Mouse (Mus musculus): ENCODE results near the gene Garnl3.

Garnl3 gene

DNA sequence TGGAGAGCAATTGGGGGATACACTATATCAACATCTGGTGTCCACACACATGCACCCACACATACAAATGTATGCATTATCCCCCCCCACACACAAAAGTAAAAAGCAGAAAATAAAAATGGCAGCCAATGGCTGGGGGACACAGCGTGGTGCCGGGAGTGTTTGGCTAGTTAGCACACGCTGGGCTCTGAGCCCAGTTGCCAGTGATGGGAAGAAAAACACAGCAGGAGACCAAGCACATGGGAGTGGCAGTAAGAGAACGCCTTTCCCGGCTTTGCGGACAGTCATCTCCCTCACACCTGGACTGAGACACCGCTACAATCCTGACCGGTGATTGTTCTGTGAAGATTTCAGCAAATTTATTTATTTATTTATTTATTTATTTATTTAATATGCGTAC, 160.2 kb downstream of the Garnl3 start:
- DNase-seq (ENCODE audit: low spot score in 2 of 2), result no peak

DNA sequence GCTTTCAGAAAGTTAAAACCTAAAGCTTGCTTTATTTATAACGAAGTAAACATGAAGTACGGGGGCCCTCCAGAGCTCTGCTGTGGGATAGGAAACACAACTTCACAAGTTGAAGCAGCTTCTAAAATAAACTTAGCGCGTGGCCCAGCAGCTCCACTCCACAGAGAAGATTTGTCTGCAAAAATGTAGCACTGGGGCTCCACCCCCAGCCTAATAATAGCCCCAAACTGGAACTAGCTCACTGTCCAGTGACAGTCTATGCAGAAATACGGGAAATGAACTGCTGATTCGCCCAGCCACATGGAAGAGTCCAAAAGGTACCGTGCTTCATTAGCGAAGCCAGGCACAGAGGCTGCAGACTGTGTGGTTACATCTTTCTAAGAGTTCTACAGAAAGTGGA, 162.1 kb downstream of the Garnl3 start:
- DNase-seq (ENCODE audit: low spot score in 2 of 2), result peak in 1 of 2 experiments; percentile 60

DNA sequence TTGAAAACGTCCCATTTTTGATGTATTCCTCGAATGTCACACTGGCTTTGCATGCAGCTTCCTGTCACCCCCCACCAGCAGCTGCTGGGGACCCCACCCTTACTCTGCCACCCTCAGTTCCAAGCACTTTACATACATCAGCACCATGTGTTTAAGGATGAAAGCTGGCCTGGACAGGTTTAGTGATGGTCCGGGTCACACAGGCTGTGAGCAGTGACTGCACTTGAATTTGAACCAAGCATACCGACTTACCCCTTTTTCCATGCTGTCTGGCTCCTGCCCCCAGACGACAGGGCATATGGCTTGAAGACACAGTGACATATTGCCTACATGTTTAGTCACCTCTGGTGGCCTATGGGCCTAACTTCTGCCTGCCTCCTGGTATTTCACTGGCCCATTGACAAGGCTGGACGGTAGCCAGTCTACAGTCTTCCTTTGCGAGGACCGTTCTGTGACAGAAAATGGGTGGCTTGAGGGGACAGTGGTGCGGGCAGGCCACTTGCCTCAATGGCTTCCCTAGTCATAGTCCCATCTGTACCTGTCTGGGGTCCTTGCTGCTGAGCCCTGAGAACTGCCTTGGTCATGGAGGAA, 163.3 kb downstream of the Garnl3 start:
- DNase-seq (ENCODE audit: low spot score in 2 of 2), result no peak

DNA sequence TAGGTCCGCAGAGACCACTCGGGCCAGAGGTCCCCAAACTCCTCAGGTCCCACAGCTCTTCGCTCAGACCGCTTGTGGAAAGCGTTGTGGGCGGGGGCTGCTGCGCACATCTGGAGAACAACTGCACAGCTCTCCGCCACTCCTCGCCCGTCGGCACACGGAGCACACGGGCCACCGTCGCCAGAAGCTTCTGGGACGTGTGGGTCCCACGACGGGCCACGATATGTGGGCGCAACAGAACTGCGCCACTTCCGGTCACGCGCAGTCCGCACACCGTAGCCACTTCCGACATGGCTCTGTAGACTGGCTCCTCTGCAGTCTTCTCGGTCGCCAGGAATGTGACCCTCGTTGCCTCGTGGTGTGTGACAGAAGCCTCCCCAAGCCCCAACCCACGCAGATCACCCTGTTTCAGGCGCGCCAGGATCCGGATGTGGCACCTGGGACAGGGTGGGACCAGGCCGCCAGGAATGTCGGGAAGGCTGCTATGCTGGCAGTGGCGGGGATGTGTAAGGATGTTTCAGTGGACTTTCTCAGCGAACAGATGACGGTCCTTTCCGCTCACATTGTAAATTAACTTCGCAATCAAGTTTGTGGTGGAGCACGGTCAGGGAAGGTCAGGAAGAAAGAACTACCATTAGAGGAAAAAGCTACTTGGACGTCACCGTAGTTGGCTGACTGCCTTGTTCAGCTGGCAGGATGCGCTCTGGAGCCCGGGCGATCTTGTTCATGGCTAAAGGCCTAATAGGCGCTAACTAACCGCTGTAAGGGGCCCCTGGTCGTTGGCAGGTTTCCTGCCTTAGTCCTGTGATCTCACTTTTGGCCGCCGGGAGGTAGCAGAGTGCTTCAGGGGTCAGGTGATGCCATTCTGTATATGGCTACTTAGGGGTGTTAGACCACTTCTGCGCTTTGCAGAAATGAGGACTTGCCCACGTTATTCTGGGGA, 164.5 kb downstream of the Garnl3 start:
- DNase-seq (ENCODE audit: low spot score in 2 of 2), result peak; percentile 87

DNA sequence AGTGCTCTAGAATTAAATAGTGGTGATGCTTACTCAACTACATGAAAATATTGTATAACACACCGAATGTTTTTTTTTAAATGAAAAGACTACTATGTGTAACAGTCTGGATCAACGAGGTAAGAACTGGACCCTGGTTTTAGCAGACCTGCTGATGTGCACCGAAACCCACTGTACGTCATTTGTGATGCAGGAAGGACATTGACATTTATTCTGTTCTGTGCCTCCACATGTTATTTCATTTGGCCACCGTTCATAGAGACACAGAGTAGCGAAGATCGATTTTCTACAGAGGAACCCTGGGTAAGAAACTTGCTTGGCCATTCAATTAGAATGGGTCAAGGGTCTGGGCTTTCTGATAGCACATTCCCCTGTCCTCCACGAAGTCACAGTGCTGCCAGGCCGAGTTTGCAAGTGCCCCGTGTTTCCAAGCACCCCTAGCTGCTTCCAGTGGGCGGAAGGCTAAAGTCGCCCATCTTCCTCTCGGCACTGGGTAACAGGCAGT, 165.2 kb downstream of the Garnl3 start:
- DNase-seq (ENCODE audit: low spot score in 2 of 2), result no peak

DNA sequence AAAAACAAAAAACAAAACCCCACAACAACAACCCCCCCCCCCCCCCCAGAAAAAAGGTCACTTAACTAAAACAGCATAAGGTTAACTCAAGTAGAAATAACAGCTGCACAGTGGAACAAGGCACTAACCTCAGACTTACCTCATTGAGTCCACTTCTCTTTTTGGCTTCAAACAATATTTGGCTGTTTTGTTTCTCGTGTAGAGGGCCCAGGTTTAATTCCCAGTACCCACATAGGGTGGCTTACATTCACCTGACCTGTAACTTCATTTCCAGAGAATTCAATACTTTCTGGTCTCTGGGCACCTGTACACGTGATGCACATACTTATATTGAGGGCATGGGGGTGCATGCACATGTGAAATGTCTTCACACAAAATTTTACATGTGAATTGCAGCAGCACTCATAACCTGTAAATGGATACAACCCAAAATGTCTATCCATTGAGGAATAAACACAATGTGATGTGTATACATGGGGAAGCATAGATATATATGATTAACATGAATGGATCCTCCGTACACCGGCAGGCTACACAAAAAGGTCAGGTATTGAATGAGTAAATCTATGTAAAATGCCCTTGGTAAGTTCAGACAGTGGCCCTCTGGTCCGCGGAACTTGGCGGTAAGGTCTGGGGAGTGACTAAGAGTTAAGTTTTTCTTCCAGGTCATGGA, 165.8 kb downstream of the Garnl3 start:
- no peak for DNase-seq (ENCODE audit: low spot score in 2 of 2)

DNA sequence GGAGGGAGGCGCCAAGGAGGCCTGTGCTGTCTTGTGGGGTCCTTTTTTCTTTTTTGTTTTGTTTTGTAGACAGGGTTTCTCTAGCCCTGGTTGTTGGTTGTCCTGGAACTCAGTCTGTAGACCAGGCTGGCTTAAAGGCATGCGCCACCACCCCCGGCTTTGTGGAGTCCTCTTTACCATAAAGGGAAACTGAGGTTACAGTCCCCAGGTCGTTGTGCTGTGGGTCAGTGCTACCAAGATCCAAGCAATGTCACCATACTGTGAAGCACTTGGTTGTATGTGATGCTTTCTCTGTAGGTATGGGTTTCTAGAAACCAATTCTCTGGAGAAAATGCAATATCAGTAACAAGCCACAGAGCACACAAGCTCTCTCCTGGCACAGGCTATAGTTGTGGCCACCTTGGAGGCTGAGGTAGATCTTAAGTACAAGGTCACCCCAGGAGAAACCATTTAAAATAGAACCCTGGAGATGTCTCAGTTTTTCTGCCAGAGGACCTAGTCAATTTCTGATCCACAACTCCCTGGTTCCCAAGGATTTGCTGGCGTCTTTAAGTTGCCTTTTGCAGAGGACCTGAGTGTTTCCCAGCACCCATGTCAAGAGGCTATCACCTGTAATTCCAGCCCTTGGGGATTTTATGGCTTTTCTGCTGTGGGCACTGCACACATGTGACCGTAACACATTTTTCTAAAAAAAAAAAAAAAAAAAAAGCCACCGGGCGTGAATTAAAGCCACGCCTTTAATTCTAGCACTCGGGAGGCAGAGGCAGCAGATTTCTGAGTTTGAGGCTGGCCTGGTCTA, 166.6 kb downstream of the Garnl3 start:
- DNase-seq (ENCODE audit: low spot score in 2 of 2), result no peak

DNA sequence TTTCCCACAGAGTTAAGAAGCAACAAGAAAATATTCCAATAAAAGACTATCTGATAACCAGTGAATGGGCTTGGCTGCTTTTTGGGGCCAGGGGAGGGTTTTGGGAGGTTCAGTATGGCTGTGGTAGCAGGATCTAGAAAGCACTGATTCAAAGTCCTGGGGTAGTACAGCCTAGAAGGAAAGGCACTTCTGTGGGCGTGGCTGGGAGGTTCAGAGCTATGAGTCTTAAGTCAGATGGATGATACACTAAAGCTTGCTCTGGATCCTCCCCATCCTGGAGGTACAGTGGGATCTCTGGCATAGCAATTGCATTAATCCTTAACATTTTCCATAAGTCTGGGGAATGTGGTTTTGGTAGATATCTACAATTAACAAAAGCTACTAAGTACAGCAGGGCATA, 167.5 kb downstream of the Garnl3 start:
- no peak for DNase-seq (ENCODE audit: low spot score in 2 of 2)

DNA sequence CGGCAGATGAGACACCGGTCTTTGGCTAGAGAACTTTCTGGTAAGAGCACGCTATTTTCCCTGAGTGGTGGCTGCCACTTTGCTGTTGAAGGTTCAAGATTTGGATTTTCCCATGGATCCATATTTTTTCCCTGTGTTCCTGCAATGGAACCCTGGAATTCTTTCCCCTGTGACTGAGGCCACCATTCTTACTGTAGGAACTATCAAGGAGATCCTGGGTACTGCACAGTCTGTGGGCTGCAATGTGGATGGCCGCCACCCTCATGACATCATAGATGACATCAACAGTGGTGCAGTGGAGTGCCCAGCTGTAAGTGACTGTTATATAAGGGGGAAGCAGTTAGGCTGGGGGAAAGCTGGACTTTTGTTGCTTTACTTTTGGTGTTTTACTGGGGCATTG, 167.9 kb downstream of the Garnl3 start:
- no peak for DNase-seq (ENCODE audit: low spot score in 2 of 2)

DNA sequence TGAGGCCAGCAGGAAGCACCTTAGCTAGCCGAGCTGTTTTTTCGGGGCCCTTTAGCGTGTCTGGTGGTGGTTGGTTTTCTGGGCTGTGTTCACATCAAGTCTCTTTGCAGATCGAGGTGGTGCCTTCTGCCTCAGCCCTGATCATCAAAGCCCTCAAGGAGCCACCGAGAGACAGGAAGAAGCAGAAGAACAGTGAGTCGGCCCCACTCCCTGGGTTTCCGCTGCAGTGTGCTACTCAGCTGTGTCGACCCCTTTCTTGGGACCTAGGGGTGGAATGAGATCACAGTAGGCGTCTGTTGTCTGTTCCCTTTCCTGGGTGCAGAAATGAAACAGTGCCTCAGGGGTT, 168.6 kb downstream of the Garnl3 start:
- DNase-seq (ENCODE audit: low spot score in 2 of 2), result no peak

DNA sequence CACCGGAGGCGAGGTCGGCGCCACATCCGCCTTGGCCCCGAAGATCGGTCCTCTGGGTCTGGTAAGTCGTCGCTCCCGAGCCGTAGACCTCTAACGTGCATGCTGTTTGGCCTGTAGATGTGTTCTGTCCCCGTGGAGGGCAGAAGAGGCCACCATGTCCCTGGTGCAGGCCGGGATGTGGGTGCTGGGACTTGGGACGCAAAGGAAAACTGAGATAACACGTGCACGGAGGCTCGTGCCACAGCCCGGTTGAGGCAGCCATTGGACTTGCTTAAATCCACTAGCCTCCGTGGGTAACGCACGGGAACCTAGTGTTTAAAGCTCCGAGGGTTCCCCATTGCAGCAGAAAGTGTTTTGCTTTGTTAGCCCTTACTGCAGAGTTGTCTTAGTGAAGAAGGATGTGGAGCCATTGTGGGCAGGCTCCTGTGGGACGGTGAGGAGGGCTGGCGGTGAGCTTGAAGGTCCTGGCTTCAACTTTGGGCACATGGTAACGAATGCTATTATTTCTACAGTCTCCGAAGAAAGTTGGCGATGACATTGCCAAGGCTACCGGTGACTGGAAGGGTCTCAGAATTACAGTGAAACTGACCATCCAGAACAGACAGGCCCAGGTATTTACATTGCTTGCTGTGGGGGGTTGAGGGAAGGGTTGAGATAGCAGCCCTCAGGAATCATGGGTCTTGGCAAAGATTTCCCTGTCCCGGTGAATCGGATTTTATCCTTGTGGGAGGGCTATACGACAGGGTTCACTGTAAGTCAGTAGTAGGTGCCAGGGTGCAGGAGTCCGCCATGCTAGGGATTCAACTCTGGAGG, 169.2 kb downstream of the Garnl3 start:
- no peak for DNase-seq (ENCODE audit: low spot score in 2 of 2)

DNA sequence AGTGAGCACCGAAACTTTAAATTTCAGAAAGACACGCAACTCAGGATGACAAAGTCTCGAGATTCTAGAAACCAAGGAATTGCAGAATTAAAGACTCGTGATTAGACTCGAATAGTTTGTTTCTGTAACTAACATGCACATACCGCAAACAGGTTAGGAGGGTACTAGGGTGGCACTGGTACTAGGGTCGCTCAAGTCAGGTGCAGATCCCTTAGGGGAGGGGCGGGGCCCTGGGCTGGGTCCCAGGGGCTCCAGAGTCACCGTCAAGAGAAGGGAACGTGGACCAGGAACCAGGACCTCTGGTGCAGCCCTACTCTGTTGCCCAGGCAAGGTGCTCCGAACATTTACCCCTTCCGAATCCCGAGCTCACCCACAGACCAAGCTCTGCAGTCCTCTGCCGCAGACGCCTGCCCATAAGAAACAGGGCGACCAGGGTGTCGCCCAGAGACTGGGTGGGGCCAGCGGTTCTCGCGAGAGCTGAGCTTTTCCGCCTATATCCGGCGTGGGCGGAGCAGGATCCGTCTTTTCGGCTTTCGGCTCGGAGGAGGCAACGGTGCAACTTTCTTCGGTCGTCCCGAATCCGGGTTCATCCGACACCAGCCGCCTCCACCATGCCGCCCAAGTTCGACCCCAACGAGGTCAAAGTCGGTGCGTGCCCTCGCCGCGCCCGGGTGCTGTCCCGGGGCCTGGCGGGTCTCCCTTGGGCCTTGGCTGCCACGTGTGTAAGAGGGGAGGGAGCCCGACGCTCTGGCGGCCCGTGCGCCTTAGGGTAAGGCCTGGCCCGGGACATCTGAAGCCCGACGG, 170.1 kb downstream of the Garnl3 start, which contains the start of the genes Rpl12 and Lrsam1:
Gene Rpl12, plus strand, starts transcription at position 368 of the 804 bp plus-strand sequence.
Gene Lrsam1, minus strand, starts transcription at position 423 of the 804 bp plus-strand sequence.
- peak; percentile 88 to 89 for DNase-seq (ENCODE audit: low spot score in 2 of 2)

DNA sequence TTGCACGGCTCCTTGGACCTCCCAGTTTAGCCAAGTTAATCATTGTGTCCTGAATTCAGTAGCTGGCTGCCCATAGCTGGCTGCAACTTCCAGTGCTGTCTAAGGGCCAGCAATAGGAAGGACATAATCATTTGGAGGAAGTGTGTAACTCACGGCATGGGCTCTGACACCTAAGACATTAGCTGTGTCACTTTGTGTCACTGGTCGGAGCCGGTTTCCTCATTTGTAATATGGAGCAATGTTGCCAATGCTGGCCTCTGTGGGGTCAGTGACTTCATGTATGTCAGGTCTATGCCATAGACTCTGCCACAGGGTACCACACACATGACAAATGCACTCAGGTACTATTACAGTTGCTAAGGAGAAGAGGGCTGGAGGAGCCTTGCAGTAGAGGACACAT, 171.2 kb downstream of the Garnl3 start:
- no peak for DNase-seq (ENCODE audit: low spot score in 2 of 2)

DNA sequence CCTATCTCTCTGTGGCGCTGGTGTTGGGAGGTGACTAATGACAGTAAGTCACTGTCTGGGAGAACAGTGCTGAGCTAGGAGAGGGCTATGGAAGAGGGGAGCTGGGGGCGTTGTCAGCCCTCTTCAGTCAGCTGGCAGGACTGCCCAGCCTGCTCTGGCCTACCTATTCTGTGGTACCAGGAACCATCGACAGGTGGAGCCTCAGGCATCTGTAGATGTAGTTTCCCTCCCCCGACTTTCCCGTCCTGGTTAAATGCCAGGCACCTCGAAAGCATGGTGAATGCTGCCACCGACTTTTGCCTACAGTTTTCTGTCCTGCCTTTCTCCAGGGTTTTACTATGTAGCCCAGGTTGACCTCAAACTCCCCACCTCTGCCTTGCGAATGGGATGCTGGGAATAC, 174.1 kb downstream of the Garnl3 start:
- DNase-seq (ENCODE audit: low spot score in 2 of 2), result no peak

DNA sequence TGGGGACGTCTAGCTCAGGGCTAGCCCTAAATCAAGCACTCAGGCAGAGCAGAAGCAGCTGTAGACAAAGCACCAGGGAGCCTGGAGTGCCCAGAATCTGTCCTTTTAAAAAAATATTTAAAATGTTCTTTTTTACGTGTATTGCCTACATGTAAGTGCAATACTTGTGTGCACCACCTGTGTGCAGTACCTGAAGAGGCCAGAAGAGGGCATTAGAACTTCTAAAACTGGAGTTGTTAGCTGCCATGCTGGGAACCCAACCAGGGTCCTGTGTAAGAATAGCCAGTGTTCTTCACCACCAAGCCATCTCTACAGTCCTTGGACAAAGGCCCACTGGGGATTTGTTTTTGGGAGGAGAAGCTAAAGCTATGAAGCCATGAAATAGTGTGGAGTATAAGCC, 176.9 kb downstream of the Garnl3 start:
- no peak for DNase-seq (ENCODE audit: low spot score in 2 of 2)

DNA sequence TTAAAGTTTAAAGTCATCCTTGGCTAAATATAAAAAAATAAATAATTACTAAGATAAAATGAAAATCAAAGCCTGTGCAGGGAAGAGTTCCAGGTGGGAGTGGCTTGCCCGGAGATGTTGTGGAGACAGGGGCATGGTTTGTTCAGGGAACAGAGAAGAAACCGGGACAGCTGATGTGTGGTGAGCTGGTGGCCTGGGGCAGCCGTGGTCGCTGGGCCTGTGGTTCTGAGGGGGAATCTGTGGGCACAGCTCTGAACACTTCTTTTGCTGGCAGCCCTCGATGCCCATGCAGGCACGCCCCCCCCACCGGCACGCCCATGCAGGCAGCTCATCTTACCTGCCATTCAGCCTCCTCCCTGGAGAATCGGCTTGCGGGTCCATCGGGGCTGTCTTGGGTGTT, 184.0 kb downstream of the Garnl3 start:
- DNase-seq (ENCODE audit: low spot score in 2 of 2), result no peak

DNA sequence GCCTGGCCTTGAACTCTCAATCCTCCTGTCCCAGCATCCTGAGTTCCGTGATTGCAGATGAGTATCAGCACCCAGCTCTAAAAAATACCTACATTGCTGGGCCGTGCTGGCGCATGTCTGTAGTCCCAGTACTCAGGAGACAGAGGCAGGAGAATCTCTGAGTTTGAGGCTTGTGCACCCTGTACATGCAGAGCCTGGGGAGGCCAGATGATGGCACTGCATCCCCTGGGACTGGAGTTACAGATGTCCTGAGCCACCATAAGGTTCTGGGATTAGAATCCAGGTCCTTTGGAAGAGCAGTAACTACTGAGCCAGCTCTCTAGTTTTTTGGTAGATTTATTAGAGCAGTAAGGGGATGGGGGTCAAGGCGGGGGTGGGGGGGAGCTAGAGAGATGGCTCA, 191.0 kb downstream of the Garnl3 start:
- no peak for DNase-seq (ENCODE audit: low spot score in 2 of 2)

DNA sequence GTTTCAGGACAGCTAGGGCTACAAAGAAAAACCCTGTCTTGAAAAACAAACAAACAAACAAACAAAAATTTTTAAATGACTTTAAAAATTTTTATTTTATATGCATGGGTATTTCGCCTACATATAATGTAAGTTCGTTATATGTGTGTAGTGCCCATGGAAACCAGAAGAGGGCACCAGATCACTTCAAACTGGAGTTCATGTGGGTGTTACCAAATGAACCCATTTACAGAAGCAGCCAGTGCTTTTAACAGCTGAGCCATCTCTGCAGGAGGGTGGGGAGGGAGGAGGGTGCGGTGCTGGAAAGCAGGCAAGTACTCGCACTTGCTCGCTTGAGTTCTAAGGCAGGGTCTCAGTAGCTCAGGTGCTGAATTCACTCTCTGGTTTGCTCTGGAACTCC, 192.0 kb downstream of the Garnl3 start:
- no peak for DNase-seq (ENCODE audit: low spot score in 2 of 2)

DNA sequence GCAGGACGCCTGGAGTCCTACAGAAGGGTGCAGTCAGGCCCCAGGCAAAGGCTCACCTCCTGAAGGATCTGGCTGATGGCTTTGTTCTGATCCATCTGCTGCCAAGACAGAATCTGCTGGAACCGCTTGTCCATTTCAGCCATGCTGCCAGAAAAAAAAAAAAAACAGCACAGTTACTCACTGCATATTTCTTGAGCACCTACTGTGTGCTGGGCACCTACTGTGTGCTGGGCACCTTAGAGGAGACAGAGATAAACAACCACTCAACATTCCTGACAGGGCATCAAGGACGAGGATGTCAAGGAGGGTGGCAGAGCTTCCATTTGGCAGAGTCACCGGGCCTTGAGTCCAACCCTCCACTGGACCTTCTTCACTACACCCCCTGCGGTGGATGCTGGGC, 192.7 kb downstream of the Garnl3 start:
- no peak for DNase-seq (ENCODE audit: low spot score in 2 of 2)

All from right cerebral cortex, postnatal 36 days (tissue).